Mouse (Mus musculus): ENCODE results near the gene Gm11214. TPM values are rescaled to one million over a fixed set of nuclear protein-coding genes. Genes with fewer than 3 reads are reported as not detected.

Gm11214 gene
- total RNA-seq, 1 experiment, result not detected

GRCm38 (mm10) chr4:63668255-63668654 is 5.1 kb upstream of the Gm11214 start:
- Histone ChIP-seq H3K9ac (ENCODE audit: insufficient read depth, low read depth, low read length, poor library complexity, severe bottlenecking) (no peak overlapping the region), H3K9me3 (ENCODE audit: control insufficient read depth, insufficient read depth, low read depth, low read length) (no peaks in the 10 kb centered on the region), H3K36me3 (ENCODE audit: control insufficient read depth, insufficient read depth, low read length, poor library complexity, severe bottlenecking) (no peaks in the 10 kb centered on the region), H3K4me1 (ENCODE audit: control insufficient read depth in 2 of 2, insufficient read depth in 2 of 2, low read length in 2 of 2, poor library complexity in 1 of 2) (no peaks in the 10 kb centered on the region), H3K4me3 (ENCODE audit: insufficient read depth in 1 of 2, low read depth in 1 of 2, low read length in 2 of 2, poor library complexity in 1 of 2, severe bottlenecking in 1 of 2) (no peak overlapping the region), H3K27ac (ENCODE audit: insufficient read depth, low read depth, low read length, poor library complexity, severe bottlenecking) (no peak overlapping the region)
- in situ Hi-C loops (cut with MboI; ENCODE audit: low sequenced_read_pairs in 2 of 2, unreplicated experiment in 2 of 2), result no loop called here
- no peak for TF ChIP-seq ZNF384 (IDR thresholded peaks at IDR 0.05; ENCODE audit: low read depth, low read length)
- TF ChIP-seq MAFK (IDR thresholded peaks at IDR 0.05; ENCODE audit: insufficient read depth, low read depth, low read length), result no peak
- TF ChIP-seq HCFC1 (IDR thresholded peaks at IDR 0.05; ENCODE audit: borderline replicate concordance, insufficient read depth, low read length), result no peak
- no peak for TF ChIP-seq ZC3H11A (IDR thresholded peaks at IDR 0.05; ENCODE audit: borderline replicate concordance, low read depth, low read length)
- no peak for TF ChIP-seq CHD2 (IDR thresholded peaks at IDR 0.05; ENCODE audit: low read depth, low read length)
- DNase-seq (ENCODE audit: low read depth, low spot score), result no peak

GRCm38 (mm10) chr4:63665738-63666137 is 2.6 kb upstream of the Gm11214 start:
- no peak for TF ChIP-seq HCFC1 (IDR thresholded peaks at IDR 0.05; ENCODE audit: borderline replicate concordance, insufficient read depth, low read length)
- TF ChIP-seq ZNF384 (IDR thresholded peaks at IDR 0.05; ENCODE audit: low read depth, low read length), result no peak
- no peak for TF ChIP-seq CHD2 (IDR thresholded peaks at IDR 0.05; ENCODE audit: low read depth, low read length)
- TF ChIP-seq ZC3H11A (IDR thresholded peaks at IDR 0.05; ENCODE audit: borderline replicate concordance, low read depth, low read length), result no peak
- no peak for TF ChIP-seq MAFK (IDR thresholded peaks at IDR 0.05; ENCODE audit: insufficient read depth, low read depth, low read length)
- DNase-seq (ENCODE audit: low read depth, low spot score), result no peak
- Histone ChIP-seq H3K9me3 (ENCODE audit: control insufficient read depth, insufficient read depth, low read depth, low read length) (no peaks in the 10 kb centered on the region), H3K4me3 (ENCODE audit: insufficient read depth in 1 of 2, low read depth in 1 of 2, low read length in 2 of 2, poor library complexity in 1 of 2, severe bottlenecking in 1 of 2) (no peak overlapping the region), H3K4me1 (ENCODE audit: control insufficient read depth in 2 of 2, insufficient read depth in 2 of 2, low read length in 2 of 2, poor library complexity in 1 of 2) (no peaks in the 10 kb centered on the region), H3K27ac (ENCODE audit: insufficient read depth, low read depth, low read length, poor library complexity, severe bottlenecking) (no peak overlapping the region), H3K36me3 (ENCODE audit: control insufficient read depth, insufficient read depth, low read length, poor library complexity, severe bottlenecking) (no peaks in the 10 kb centered on the region), H3K9ac (ENCODE audit: insufficient read depth, low read depth, low read length, poor library complexity, severe bottlenecking) (no peak overlapping the region)
- in situ Hi-C loops (cut with MboI; ENCODE audit: low sequenced_read_pairs in 2 of 2, unreplicated experiment in 2 of 2), result no loop called here

GRCm38 (mm10) chr4:63661857-63662256 is 1.3 kb downstream of the Gm11214 start:
- Histone ChIP-seq H3K9me3 (ENCODE audit: control insufficient read depth, insufficient read depth, low read depth, low read length) (no peaks in the 10 kb centered on the region), H3K27ac (ENCODE audit: insufficient read depth, low read depth, low read length, poor library complexity, severe bottlenecking) (no peak overlapping the region), H3K4me1 (ENCODE audit: control insufficient read depth in 2 of 2, insufficient read depth in 2 of 2, low read length in 2 of 2, poor library complexity in 1 of 2) (no peaks in the 10 kb centered on the region), H3K4me3 (ENCODE audit: insufficient read depth in 1 of 2, low read depth in 1 of 2, low read length in 2 of 2, poor library complexity in 1 of 2, severe bottlenecking in 1 of 2) (no peak overlapping the region), H3K36me3 (ENCODE audit: control insufficient read depth, insufficient read depth, low read length, poor library complexity, severe bottlenecking) (no peaks in the 10 kb centered on the region), H3K9ac (ENCODE audit: insufficient read depth, low read depth, low read length, poor library complexity, severe bottlenecking) (no peak overlapping the region)
- DNase-seq (ENCODE audit: low read depth, low spot score), result no peak
- TF ChIP-seq MAFK (IDR thresholded peaks at IDR 0.05; ENCODE audit: insufficient read depth, low read depth, low read length) (no peak), CHD2 (IDR thresholded peaks at IDR 0.05; ENCODE audit: low read depth, low read length) (no peak), HCFC1 (IDR thresholded peaks at IDR 0.05; ENCODE audit: borderline replicate concordance, insufficient read depth, low read length) (no peak), ZNF384 (IDR thresholded peaks at IDR 0.05; ENCODE audit: low read depth, low read length) (no peak), ZC3H11A (IDR thresholded peaks at IDR 0.05; ENCODE audit: borderline replicate concordance, low read depth, low read length) (no peak)
- in situ Hi-C loops (cut with MboI; ENCODE audit: low sequenced_read_pairs in 2 of 2, unreplicated experiment in 2 of 2), result no loop called here

- TF ChIP-seq CHD2 (IDR thresholded peaks at IDR 0.05; ENCODE audit: low read depth, low read length) (no peak), ZC3H11A (IDR thresholded peaks at IDR 0.05; ENCODE audit: borderline replicate concordance, low read depth, low read length) (no peak), HCFC1 (IDR thresholded peaks at IDR 0.05; ENCODE audit: borderline replicate concordance, insufficient read depth, low read length) (no peak), MAFK (IDR thresholded peaks at IDR 0.05; ENCODE audit: insufficient read depth, low read depth, low read length) (no peak), ZNF384 (IDR thresholded peaks at IDR 0.05; ENCODE audit: low read depth, low read length) (no peak)
- no peaks in the 10 kb centered on the region for H3K36me3 ChIP-seq (ENCODE audit: control insufficient read depth, insufficient read depth, low read length, poor library complexity, severe bottlenecking)
- no peaks in the 10 kb centered on the region for H3K9me3 ChIP-seq (ENCODE audit: control insufficient read depth, insufficient read depth, low read depth, low read length)
- DNase-seq (ENCODE audit: low read depth, low spot score), result no peak
- in situ Hi-C loops (cut with MboI; ENCODE audit: low sequenced_read_pairs in 2 of 2, unreplicated experiment in 2 of 2), result no loop called here
- H3K4me3 ChIP-seq (ENCODE audit: insufficient read depth in 1 of 2, low read depth in 1 of 2, low read length in 2 of 2, poor library complexity in 1 of 2, severe bottlenecking in 1 of 2), result no peak overlapping the region
- no peaks in the 10 kb centered on the region for H3K4me1 ChIP-seq (ENCODE audit: control insufficient read depth in 2 of 2, insufficient read depth in 2 of 2, low read length in 2 of 2, poor library complexity in 1 of 2)
- no peak overlapping the region for H3K9ac ChIP-seq (ENCODE audit: insufficient read depth, low read depth, low read length, poor library complexity, severe bottlenecking)
- H3K27ac ChIP-seq (ENCODE audit: insufficient read depth, low read depth, low read length, poor library complexity, severe bottlenecking), result no peak overlapping the region
Measured at GRCm38 (mm10) chr4:63661426-63661825, 1.8 kb downstream of the Gm11214 start.

- Histone ChIP-seq H3K4me3 (ENCODE audit: insufficient read depth in 1 of 2, low read depth in 1 of 2, low read length in 2 of 2, poor library complexity in 1 of 2, severe bottlenecking in 1 of 2) (no peak overlapping the region), H3K4me1 (ENCODE audit: control insufficient read depth in 2 of 2, insufficient read depth in 2 of 2, low read length in 2 of 2, poor library complexity in 1 of 2) (no peaks in the 10 kb centered on the region), H3K36me3 (ENCODE audit: control insufficient read depth, insufficient read depth, low read length, poor library complexity, severe bottlenecking) (no peaks in the 10 kb centered on the region), H3K9me3 (ENCODE audit: control insufficient read depth, insufficient read depth, low read depth, low read length) (no peaks in the 10 kb centered on the region), H3K27ac (ENCODE audit: insufficient read depth, low read depth, low read length, poor library complexity, severe bottlenecking) (no peak overlapping the region), H3K9ac (ENCODE audit: insufficient read depth, low read depth, low read length, poor library complexity, severe bottlenecking) (no peak overlapping the region)
- in situ Hi-C loops (cut with MboI; ENCODE audit: low sequenced_read_pairs in 2 of 2, unreplicated experiment in 2 of 2), result no loop called here
- DNase-seq (ENCODE audit: low read depth, low spot score), result no peak
- TF ChIP-seq ZC3H11A (IDR thresholded peaks at IDR 0.05; ENCODE audit: borderline replicate concordance, low read depth, low read length) (no peak), MAFK (IDR thresholded peaks at IDR 0.05; ENCODE audit: insufficient read depth, low read depth, low read length) (no peak), HCFC1 (IDR thresholded peaks at IDR 0.05; ENCODE audit: borderline replicate concordance, insufficient read depth, low read length) (no peak), CHD2 (IDR thresholded peaks at IDR 0.05; ENCODE audit: low read depth, low read length) (no peak), ZNF384 (IDR thresholded peaks at IDR 0.05; ENCODE audit: low read depth, low read length) (no peak)
Measured at GRCm38 (mm10) chr4:63659775-63660174, 3.4 kb downstream of the Gm11214 start.

Data from ES-E14 (cell line).